Mouse (Mus musculus) duodenum, adult 2 months (tissue): Measurements from ENCODE around the gene Gmds. TPM values are rescaled to one million over a fixed set of nuclear protein-coding genes. Genes with fewer than 3 reads are reported as not detected.

Source experiments
- polyA plus RNA-seq: library from polyadenylated mRNA; depleted of rRNA; stranded (reverse); fragments of >200 nt; gene quantifications from 2 replicates; pipeline ENCODE4 v1.2.3, GENCODE M21; 2012; ENCODE audit warnings: low replicate concordance; rRNA removed

Gene Gmds
- polyA plus RNA-seq = 249 and 325 TPM in 2 replicates

DNA sequence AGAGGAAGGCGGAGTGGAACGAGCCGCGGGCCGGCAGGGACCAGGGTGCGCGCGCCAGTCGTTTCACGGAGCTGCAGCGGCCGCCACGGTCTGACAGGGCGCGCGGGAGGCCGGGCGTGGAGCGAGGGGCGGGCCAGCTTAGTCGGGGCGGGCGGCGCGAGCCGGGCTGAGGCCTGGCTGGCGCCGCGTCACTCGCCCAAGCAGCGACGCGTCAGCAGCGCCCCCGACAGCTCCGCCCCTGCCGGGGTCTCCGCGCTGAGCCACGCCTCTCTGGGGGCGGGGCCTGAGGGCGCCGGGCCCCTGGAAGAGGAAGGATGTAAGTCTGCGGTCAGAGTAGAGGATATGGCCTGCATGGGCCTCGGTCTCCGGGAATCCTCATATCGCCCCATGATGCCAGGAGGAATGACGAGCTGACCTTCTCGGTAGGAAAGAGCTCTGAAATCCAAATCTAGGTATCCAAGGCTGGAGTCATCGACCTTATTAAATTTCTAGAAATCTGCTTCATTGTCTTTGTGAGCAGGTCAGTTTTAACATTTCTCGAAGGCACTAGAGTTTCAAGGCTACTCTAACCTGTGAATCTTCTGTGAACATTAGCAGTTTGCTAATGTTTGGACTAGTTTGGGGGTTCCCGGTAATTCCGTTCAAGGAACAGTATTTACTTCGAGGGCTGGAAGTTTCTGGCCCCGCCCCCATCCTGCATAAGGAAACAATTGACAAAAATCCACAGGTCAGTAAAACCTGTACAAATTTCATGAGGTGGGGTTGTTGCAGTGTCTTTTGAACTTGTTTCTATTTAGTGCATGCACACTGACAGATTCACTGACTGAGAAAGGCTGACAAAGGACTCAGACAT is at the start of gene Gmds:
Gene Gmds, minus strand, starts transcription at position 228 of the 853 bp plus-strand sequence.

DNA sequence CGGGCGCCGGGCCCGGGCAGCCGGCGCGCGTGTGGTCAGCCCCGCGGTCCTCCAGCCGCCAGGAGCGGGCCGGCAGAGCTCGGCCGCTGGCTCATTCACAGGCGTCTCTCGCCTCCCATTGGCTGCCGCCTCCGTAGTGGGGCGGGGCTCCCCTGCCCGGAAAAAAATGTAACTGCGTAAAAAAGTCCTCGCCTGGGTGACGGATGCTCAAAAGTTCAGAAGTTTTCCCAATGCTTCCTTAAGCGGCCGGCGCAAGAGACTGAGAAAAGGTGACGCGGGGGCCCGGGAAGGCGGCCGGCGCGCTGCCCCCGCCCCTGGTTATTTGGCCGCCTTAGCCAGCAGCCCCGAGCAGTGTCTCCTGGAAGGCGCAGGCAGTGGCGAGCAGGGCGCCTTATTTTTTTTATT is 532.1 kb downstream of the Gmds start, which contains the start of gene Foxc1:
Gene Foxc1, plus strand, starts transcription at position 206 of the 405 bp plus-strand sequence.

